Mouse (Mus musculus): ENCODE measurements at regions not wholly inside any gene's neighbourhood (a gene's known extent, or its start where the extent isn't known, plus 50 kb on each side); places are given as distances from the start of the nearest gene placed in this dataset.

- no peak overlapping the region for H3K9ac ChIP-seq (ENCODE audit: low read depth, low read length)
- H3K4me3 ChIP-seq (ENCODE audit: low read depth, low read length) = no peak overlapping the region
- peaks cover 18% of the 10 kb centered on the region for H3K4me1 ChIP-seq (ENCODE audit: control insufficient read depth, insufficient read depth, low read length)
- 55% methylated on average over 1 of the region's 1 CpGs for WGBS (ENCODE audit: insufficient replicate concordance)
- no peak overlapping the region for H3K27ac ChIP-seq (ENCODE audit: low read depth, low read length)
- no peaks in the 10 kb centered on the region for H3K27me3 ChIP-seq (ENCODE audit: control insufficient read depth, insufficient read depth, low read length)
- H3K4me2 ChIP-seq = no peak overlapping the region
- no peaks in the 10 kb centered on the region for H3K36me3 ChIP-seq (ENCODE audit: control insufficient read depth, insufficient read depth, low read length)
- no peak for ATAC-seq (replicated peaks; ENCODE audit: insufficient number of reproducible peaks, low FRiP score, low TSS enrichment)
- H3K9me3 ChIP-seq (replicated peaks; ENCODE audit: control insufficient read depth, low read length) = no peaks in the 10 kb centered on the region
Observed at GRCm38 (mm10) chr3:138609749-138610148, 83.8 kb downstream of the Eif4e start.

- WGBS (ENCODE audit: insufficient replicate concordance) = 18% methylated on average over 9 of the region's 9 CpGs
- ATAC-seq (replicated peaks; ENCODE audit: insufficient number of reproducible peaks, low FRiP score, low TSS enrichment) = peak; percentile 62
- peak overlapping the region; percentile 36 for H3K4me2 ChIP-seq
Observed at GRCm38 (mm10) chr3:138612884-138613653, 87.1 kb downstream of the Eif4e start.

GRCm38 (mm10) chr3:138613680-138614079, 87.7 kb downstream of the Eif4e start:
- peak overlapping the region; percentile 36 for H3K4me2 ChIP-seq
- H3K27ac ChIP-seq (ENCODE audit: low read depth, low read length) = 0 out of 2 replicates have a peak overlapping the region, but pooled peaks have one; percentile 11
- no peaks in the 10 kb centered on the region for H3K9me3 ChIP-seq (replicated peaks; ENCODE audit: control insufficient read depth, low read length)
- no peaks in the 10 kb centered on the region for H3K27me3 ChIP-seq (ENCODE audit: control insufficient read depth, insufficient read depth, low read length)
- WGBS (ENCODE audit: insufficient replicate concordance) = 73% methylated on average over 3 of the region's 3 CpGs
- H3K4me3 ChIP-seq (ENCODE audit: low read depth, low read length) = no peak overlapping the region
- no peaks in the 10 kb centered on the region for H3K36me3 ChIP-seq (ENCODE audit: control insufficient read depth, insufficient read depth, low read length)
- H3K4me1 ChIP-seq (ENCODE audit: control insufficient read depth, insufficient read depth, low read length) = peaks cover 15% of the 10 kb centered on the region
- H3K9ac ChIP-seq (ENCODE audit: low read depth, low read length) = no peak overlapping the region
- ATAC-seq (replicated peaks; ENCODE audit: insufficient number of reproducible peaks, low FRiP score, low TSS enrichment) = 0 out of 2 replicates have a peak, but pooled peaks have one; percentile 35

More at GRCm38 (mm10) chr3:138612884-138613653, 87.1 kb downstream of the Eif4e start:
- no peak overlapping the region for H3K4me3 ChIP-seq (ENCODE audit: low read depth, low read length)
- no peaks in the 10 kb centered on the region for H3K27me3 ChIP-seq (ENCODE audit: control insufficient read depth, insufficient read depth, low read length)
- H3K4me1 ChIP-seq (ENCODE audit: control insufficient read depth, insufficient read depth, low read length) = peaks cover 18% of the 10 kb centered on the region
- no peak overlapping the region for H3K9ac ChIP-seq (ENCODE audit: low read depth, low read length)
- no peak overlapping the region for H3K27ac ChIP-seq (ENCODE audit: low read depth, low read length)
- no peaks in the 10 kb centered on the region for H3K9me3 ChIP-seq (replicated peaks; ENCODE audit: control insufficient read depth, low read length)
- H3K36me3 ChIP-seq (ENCODE audit: control insufficient read depth, insufficient read depth, low read length) = no peaks in the 10 kb centered on the region

GRCm38 (mm10) chr3:138614899-138615298, 88.9 kb downstream of the Eif4e start:
- no peaks in the 10 kb centered on the region for H3K36me3 ChIP-seq (ENCODE audit: control insufficient read depth, insufficient read depth, low read length)
- no peak overlapping the region for H3K27ac ChIP-seq (ENCODE audit: low read depth, low read length)
- H3K4me1 ChIP-seq (ENCODE audit: control insufficient read depth, insufficient read depth, low read length) = peaks cover 15% of the 10 kb centered on the region
- no peak overlapping the region for H3K4me3 ChIP-seq (ENCODE audit: low read depth, low read length)
- 77% methylated on average over 2 of the region's 2 CpGs for WGBS (ENCODE audit: insufficient replicate concordance)
- H3K9ac ChIP-seq (ENCODE audit: low read depth, low read length) = no peak overlapping the region
- H3K4me2 ChIP-seq = no peak overlapping the region
- H3K27me3 ChIP-seq (ENCODE audit: control insufficient read depth, insufficient read depth, low read length) = no peaks in the 10 kb centered on the region
- no peaks in the 10 kb centered on the region for H3K9me3 ChIP-seq (replicated peaks; ENCODE audit: control insufficient read depth, low read length)
- ATAC-seq (replicated peaks; ENCODE audit: insufficient number of reproducible peaks, low FRiP score, low TSS enrichment) = no peak

- Histone ChIP-seq H3K9me3 (replicated peaks; ENCODE audit: control insufficient read depth, low read length) (no peaks in the 10 kb centered on the region), H3K4me3 (ENCODE audit: low read depth, low read length) (no peak overlapping the region), H3K9ac (ENCODE audit: low read depth, low read length) (no peak overlapping the region), H3K4me1 (ENCODE audit: control insufficient read depth, insufficient read depth, low read length) (no peaks in the 10 kb centered on the region), H3K27ac (ENCODE audit: low read depth, low read length) (no peak overlapping the region), H3K27me3 (ENCODE audit: control insufficient read depth, insufficient read depth, low read length) (no peaks in the 10 kb centered on the region), H3K36me3 (ENCODE audit: control insufficient read depth, insufficient read depth, low read length) (no peaks in the 10 kb centered on the region), H3K4me2 (no peak overlapping the region)
- 80% methylated on average over 4 of the region's 4 CpGs for WGBS (ENCODE audit: insufficient replicate concordance)
- no peak for ATAC-seq (replicated peaks; ENCODE audit: insufficient number of reproducible peaks, low FRiP score, low TSS enrichment)
Observed at GRCm38 (mm10) chr3:138620263-138620662, 94.3 kb downstream of the Eif4e start.

- no peak for ATAC-seq (replicated peaks; ENCODE audit: insufficient number of reproducible peaks, low FRiP score, low TSS enrichment)
- Histone ChIP-seq H3K27me3 (ENCODE audit: control insufficient read depth, insufficient read depth, low read length) (no peaks in the 10 kb centered on the region), H3K27ac (ENCODE audit: low read depth, low read length) (no peak overlapping the region), H3K4me2 (no peak overlapping the region), H3K9ac (ENCODE audit: low read depth, low read length) (no peak overlapping the region), H3K4me1 (ENCODE audit: control insufficient read depth, insufficient read depth, low read length) (no peaks in the 10 kb centered on the region), H3K36me3 (ENCODE audit: control insufficient read depth, insufficient read depth, low read length) (no peaks in the 10 kb centered on the region), H3K4me3 (ENCODE audit: low read depth, low read length) (no peak overlapping the region), H3K9me3 (replicated peaks; ENCODE audit: control insufficient read depth, low read length) (no peaks in the 10 kb centered on the region)
- WGBS (ENCODE audit: insufficient replicate concordance) = 84% methylated on average over 2 of the region's 2 CpGs
Observed at GRCm38 (mm10) chr3:138624128-138624527, 98.1 kb downstream of the Eif4e start.

- H3K4me2 ChIP-seq = no peak overlapping the region
- H3K9me3 ChIP-seq (replicated peaks; ENCODE audit: control insufficient read depth, low read length) = no peaks in the 10 kb centered on the region
- 75% methylated on average over 4 of the region's 4 CpGs for whole genome bisulfite sequencing (ENCODE audit: insufficient replicate concordance)
Observed at GRCm38 (mm10) chr3:138626230-138626629, 100.3 kb downstream of the Eif4e start.

GRCm38 (mm10) chr3:138630231-138630630, 104.3 kb downstream of the Eif4e start:
- WGBS (ENCODE audit: insufficient replicate concordance) = 81% methylated on average over 13 of the region's 13 CpGs
- no peak overlapping the region for H3K9ac ChIP-seq (ENCODE audit: low read depth, low read length)
- ATAC-seq (replicated peaks; ENCODE audit: insufficient number of reproducible peaks, low FRiP score, low TSS enrichment) = no peak
- H3K27me3 ChIP-seq (ENCODE audit: control insufficient read depth, insufficient read depth, low read length) = no peaks in the 10 kb centered on the region
- no peak overlapping the region for H3K4me3 ChIP-seq (ENCODE audit: low read depth, low read length)
- H3K4me2 ChIP-seq = no peak overlapping the region
- no peaks in the 10 kb centered on the region for H3K9me3 ChIP-seq (replicated peaks; ENCODE audit: control insufficient read depth, low read length)
- H3K4me1 ChIP-seq (ENCODE audit: control insufficient read depth, insufficient read depth, low read length) = no peaks in the 10 kb centered on the region
- H3K27ac ChIP-seq (ENCODE audit: low read depth, low read length) = no peak overlapping the region
- H3K36me3 ChIP-seq (ENCODE audit: control insufficient read depth, insufficient read depth, low read length) = no peaks in the 10 kb centered on the region

More at GRCm38 (mm10) chr3:138626230-138626629, 100.3 kb downstream of the Eif4e start:
- Histone ChIP-seq H3K27ac (ENCODE audit: low read depth, low read length) (no peak overlapping the region), H3K36me3 (ENCODE audit: control insufficient read depth, insufficient read depth, low read length) (no peaks in the 10 kb centered on the region), H3K9ac (ENCODE audit: low read depth, low read length) (no peak overlapping the region), H3K4me1 (ENCODE audit: control insufficient read depth, insufficient read depth, low read length) (no peaks in the 10 kb centered on the region), H3K4me3 (ENCODE audit: low read depth, low read length) (no peak overlapping the region), H3K27me3 (ENCODE audit: control insufficient read depth, insufficient read depth, low read length) (no peaks in the 10 kb centered on the region)
- ATAC-seq (replicated peaks; ENCODE audit: insufficient number of reproducible peaks, low FRiP score, low TSS enrichment) = no peak

- Histone ChIP-seq H3K9ac (ENCODE audit: low read depth, low read length) (no peak overlapping the region), H3K9me3 (replicated peaks; ENCODE audit: control insufficient read depth, low read length) (no peaks in the 10 kb centered on the region), H3K27me3 (ENCODE audit: control insufficient read depth, insufficient read depth, low read length) (no peaks in the 10 kb centered on the region), H3K36me3 (ENCODE audit: control insufficient read depth, insufficient read depth, low read length) (no peaks in the 10 kb centered on the region), H3K27ac (ENCODE audit: low read depth, low read length) (no peak overlapping the region), H3K4me2 (no peak overlapping the region), H3K4me3 (ENCODE audit: low read depth, low read length) (no peak overlapping the region), H3K4me1 (ENCODE audit: control insufficient read depth, insufficient read depth, low read length) (no peaks in the 10 kb centered on the region)
- no peak for ATAC-seq (replicated peaks; ENCODE audit: insufficient number of reproducible peaks, low FRiP score, low TSS enrichment)
- WGBS (ENCODE audit: insufficient replicate concordance) = 67% methylated on average over 2 of the region's 2 CpGs
Observed at GRCm38 (mm10) chr3:138632086-138632485, 106.1 kb downstream of the Eif4e start.
